In genomic region chr10:117676644-117677313, GRCm38 (mm10) we compare ENCODE assay signal across 8 mouse cellular contexts. TPM values are rescaled to one million over a fixed set of nuclear protein-coding genes. Genes with fewer than 3 reads are reported as not detected.
DNase-seq lines count a peak whose midpoint lies in the region; ATAC-seq lines count a peak whose summit lies in the region.

No protein-coding gene starts in this region.

- no peak overlapping the region for H3K27ac ChIP-seq in heart, embryonic 15.5 days

- H3K27me3 ChIP-seq in heart, embryonic 15.5 days, result no peaks in the 10 kb centered on the region

- H3K9ac ChIP-seq in heart, embryonic 15.5 days, result no peak overlapping the region

- peak overlapping the region; percentile 71 for H3K4me2 ChIP-seq in heart, embryonic 15.5 days

- ATAC-seq in heart, embryonic 15.5 days (replicated peaks; ENCODE audit: insufficient number of reproducible peaks, insufficient read depth, low FRiP score, low read depth), result no peak
- peak; percentile 74 for ATAC-seq in megakaryocyte, adult 5-6 weeks (ENCODE audit: poor library complexity, severe bottlenecking)

- H3K9me3 ChIP-seq in heart, embryonic 15.5 days (replicated peaks), result no peaks in the 10 kb centered on the region

- peak; percentile 63 for DNase-seq in CD4-positive helper T cell, adult 2 months (ENCODE audit: low read depth, low spot score)
- DNase-seq in MEL-GATA-1-ER (ENCODE audit: extremely low read depth, low read depth), result peak; percentile 20
- DNase-seq in embryo, embryonic 11 days, result peak; percentile 73
- peak; percentile 44 for DNase-seq in layer of hippocampus, adult 9-10 months (ENCODE audit: low spot score)
- peak; percentile 30 for DNase-seq in skeletal muscle tissue, adult 2 months (ENCODE audit: low read depth, low spot score)
- DNase-seq in spleen, postnatal 10 days (ENCODE audit: low spot score in 2 of 2), result no peak

- no peaks in the 10 kb centered on the region for H3K36me3 ChIP-seq in heart, embryonic 15.5 days

- H3K4me3 ChIP-seq in heart, embryonic 15.5 days, result peak overlapping the region; percentile 40

- H3K4me1 ChIP-seq in heart, embryonic 15.5 days (replicated peaks), result peaks cover 15% of the 10 kb centered on the region

- 24% methylated on average over 17 of the region's 17 CpGs for WGBS in heart, embryonic 15.5 days

RNA-seq across cellular contexts. Expression of gene Mdm2, which starts 33.8 kb away (rescaled TPM):
- 39.0 and 46.7 TPM in 2 replicates for polyA plus RNA-seq in heart, embryonic 15.5 days (2015; fragmentation: Nextera tagmentation; extraction: Ambion mirVana)
- 86.3 and 89.1 TPM in 2 replicates for total RNA-seq in megakaryocyte, adult 5-6 weeks (2015)
- total RNA-seq in megakaryocyte, adult 5-6 weeks (2017), result 80.3 and 117 TPM in 2 replicates

RNA-seq across cellular contexts. Expression of gene Cpm, which starts 47.5 kb away (rescaled TPM):
- 2.4 and 6.6 TPM in 2 replicates for polyA plus RNA-seq in heart, embryonic 15.5 days (2015; fragmentation: Nextera tagmentation; extraction: Ambion mirVana)
- 0.38 TPM in 1 of 2 replicates, not detected in the other for total RNA-seq in megakaryocyte, adult 5-6 weeks (2015)
- total RNA-seq in megakaryocyte, adult 5-6 weeks (2017), result not detected in 2 replicates

Comparison
In these comparisons a context has a peak if more than half of its experiments do, and no peak if none do; other contexts are left out.
1. DNase-seq: peak in CD4-positive helper T cell, adult 2 months (single experiment), MEL-GATA-1-ER (single experiment), embryo, embryonic 11 days (single experiment), layer of hippocampus, adult 9-10 months (single experiment) and skeletal muscle tissue, adult 2 months (single experiment); none in spleen, postnatal 10 days (0 of 2).